Mouse (Mus musculus) testis, postnatal 14 days (tissue): Measurements from ENCODE around the gene 1700001C19Rik.

Experiments
- DNase-seq: peaks from one replicate; pipeline ENCODE4 v3.0.0; 2021; ENCODE audit warnings: low spot score

Gene 1700001C19Rik

DNA sequence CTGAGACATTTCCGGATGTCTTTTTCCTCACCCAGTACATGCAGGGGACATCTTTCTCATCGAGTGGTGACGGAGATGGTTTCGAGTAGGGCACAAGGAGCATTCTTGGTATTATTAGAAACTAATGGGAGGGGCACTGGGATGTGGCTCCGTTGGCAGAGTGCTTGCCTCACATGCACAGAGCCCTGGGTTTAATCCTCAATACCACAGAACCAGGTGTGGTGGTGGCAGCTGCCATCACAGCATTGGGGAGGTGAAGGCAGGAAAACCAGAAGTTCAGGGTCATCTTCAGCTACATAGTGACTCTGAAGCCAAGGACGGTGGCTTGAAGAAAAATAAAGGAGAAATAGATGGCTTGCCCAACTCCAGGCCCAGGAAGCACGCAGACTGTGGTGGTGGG is 25.0 kb upstream of the 1700001C19Rik start:
- no peak for DNase-seq

DNA sequence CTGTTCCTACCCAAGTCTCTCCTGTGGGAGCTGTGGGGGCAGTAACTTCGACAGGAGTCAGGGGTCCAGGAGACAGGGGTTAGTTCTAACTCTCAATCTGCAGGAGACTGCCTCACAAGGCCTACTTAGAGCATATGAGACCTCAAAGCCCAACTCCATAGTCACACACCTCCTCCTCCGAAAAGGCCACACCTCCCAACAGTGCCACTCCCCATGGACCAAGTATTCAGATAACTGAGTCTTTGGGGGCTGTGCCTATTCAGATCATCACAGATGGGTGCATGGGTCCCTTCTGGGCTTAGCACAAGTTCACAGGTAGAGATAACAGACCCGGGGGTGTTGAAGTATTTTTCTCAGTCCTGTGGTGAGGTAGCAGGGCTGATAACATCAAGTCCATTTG is 24.5 kb upstream of the 1700001C19Rik start:
- no peak for DNase-seq

DNA sequence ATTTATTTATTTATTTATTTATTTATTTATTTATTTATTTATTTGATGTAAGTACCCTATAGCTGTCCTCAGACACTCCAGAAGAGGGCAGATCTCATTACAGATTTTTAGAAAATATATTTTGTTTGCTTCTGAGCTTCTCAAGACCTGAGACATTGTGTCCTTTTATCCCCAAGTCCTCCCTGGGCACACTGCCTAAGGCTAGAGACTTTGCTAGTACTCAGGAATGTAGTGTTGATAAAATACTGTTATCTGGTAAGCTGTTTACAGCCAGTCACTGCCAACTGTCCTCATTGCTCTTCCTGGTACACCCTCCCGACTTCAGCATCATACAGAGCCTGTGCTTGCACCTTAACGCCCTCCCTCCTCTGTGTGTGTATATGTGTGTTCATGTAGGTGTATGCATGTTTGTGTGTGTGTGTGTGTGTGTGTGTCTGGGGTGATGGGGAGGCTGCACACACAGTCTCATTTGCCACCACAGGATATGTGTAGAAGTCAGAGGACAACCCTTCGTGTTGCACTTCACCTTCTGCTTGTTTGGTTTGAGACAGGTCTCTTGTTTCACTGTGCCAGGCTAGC is 22.3 kb upstream of the 1700001C19Rik start:
- DNase-seq: peak; percentile 80

DNA sequence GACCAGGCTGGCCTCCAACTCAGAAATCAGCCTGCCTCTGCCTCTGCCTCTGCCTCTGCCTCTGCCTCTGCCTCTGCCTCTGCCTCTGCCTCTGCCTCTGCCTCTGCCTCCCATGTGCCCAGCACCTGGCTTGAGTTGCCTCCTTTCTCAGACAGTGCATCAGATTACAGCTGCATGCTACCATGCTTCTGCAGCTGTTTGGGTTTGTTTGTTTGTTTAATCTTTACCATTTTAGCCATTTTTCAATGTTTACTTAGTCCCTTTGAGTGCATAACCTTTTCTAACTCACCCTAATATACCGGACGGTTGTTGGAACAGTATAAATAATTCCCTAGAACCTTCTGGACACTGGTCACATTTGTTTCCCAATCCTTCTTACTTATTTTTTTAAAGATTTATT is 21.8 kb upstream of the 1700001C19Rik start:
- no peak for DNase-seq

DNA sequence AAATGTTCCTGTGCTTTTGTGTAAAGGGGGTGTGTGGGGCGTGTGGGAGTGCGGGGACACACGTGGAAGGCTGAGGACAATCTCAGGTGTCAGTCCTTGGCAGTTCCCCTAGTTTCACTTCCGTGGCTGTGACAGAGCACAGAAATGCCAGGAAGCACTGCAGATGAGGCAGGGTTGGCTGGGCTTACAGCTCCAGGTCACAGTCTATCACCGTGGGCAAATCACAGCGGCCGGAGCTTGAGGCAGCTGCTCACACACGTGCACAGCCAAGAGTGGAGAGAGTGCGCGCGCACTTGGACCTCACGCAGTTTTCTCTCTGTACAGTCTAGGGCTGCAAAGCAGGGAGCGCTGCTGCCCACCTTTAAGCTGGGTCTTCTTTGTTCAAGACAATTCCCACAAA is 21.1 kb upstream of the 1700001C19Rik start:
- no peak for DNase-seq

DNA sequence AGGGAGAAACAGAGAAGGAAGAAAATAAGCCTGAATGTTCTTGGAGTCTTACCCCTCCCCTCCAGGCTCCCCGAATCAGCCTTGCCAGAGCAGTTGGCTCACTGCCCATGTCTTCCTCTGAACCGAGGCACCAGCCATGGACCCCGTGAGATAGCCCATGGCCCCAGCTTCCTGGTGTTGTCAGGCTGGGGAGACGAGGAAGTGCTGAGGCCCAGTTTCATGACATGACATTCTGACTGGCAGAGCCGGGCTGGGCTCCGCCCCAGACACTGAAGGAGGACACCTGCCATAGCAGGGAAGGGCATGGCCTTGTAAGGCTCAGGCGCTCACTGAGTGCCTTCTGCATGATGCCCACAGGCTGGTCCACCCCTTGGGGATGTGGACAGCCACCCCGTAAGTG is 17.5 kb upstream of the 1700001C19Rik start:
- DNase-seq: no peak

DNA sequence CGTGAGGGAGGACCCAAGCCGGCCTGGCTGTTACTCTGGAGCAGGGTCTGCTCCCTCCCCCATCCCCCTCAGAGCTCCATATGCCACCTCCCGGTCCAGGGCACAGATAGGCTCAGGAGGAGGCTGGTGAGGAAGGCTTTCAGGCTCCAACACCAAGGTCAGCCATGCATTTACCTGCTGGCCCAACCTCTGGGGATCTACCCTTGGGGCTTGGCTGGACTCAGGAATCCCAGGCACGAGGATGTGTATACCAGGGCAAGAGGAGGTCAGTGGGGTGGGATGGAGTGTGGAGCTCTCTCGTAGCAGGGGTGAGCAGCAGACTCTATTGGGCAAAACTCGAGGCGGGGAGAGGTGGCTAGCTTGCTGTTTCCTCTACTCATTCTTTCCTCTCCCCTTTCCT is 15.7 kb upstream of the 1700001C19Rik start:
- no peak for DNase-seq

DNA sequence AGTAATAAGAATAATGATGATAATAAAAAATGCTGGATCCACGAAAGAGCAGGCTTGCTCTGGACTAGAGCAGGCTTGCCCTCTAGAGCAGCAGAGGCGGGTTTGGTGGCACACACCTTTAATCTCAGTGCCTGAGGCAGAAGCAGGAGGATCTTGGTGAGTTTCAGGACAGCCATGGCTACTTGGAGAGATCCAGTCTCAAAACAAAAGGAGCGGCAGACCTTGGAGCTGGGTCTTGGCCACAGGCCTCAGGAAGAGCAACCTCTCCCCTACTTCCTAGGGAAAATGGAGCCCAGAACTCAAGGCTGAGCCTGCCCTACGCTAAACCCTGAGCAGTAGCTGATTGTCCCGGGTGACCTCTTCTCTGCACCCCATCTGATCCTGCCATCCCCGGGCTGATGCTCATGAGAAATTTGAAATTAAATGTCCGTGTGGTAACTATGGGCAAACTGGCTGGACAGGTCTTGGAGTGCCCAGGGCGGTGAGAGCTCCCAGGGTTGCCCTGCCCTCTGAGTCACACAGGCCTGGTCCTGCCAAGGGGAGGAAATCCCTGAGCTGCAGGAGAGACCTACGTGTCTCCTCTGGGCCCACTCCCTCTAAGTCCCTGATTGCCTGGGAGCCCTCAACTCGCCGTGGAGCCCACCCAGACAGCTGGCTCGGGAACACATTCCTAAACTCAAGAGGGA is 13.8 kb upstream of the 1700001C19Rik start:
- DNase-seq: no peak

DNA sequence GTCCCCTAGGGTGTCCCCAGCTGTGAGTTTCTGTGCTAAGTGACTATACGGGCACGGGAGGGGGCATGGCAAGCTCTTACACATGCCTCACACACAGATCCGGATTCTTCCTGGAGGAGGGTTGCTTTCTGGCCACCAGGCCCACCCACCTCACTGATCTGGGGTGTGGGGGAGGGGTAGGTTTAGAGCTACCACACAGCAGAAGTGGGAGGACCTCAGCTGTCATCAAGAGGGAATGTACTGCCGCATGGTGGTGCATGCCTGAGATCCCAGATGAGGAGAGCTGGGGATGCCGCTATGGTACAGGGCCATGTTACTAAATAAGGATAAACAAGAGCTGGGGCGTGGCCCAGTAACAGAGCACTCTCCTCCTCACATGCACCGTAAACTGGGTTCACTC is 13.1 kb upstream of the 1700001C19Rik start:
- DNase-seq: no peak

DNA sequence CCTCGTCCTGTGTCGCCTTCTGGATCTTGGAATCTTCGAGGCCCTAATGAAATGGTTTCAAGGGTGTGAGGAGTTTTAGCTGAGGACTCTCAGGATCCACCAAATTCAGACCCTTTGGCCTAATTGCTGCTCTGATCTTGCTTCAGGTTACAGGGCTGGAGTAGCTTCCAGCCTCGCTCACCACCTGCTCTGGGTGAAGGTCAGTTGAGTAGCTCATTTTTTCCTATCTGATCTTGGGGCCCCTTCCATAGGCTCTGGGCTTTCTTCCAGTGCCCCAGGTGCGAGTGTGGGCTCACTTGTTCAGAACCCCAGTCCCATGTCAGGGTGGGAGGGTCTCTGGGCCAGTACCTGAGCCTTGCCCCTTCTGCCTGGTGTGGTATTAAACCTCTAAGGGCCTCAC is 12.3 kb upstream of the 1700001C19Rik start:
- no peak for DNase-seq

DNA sequence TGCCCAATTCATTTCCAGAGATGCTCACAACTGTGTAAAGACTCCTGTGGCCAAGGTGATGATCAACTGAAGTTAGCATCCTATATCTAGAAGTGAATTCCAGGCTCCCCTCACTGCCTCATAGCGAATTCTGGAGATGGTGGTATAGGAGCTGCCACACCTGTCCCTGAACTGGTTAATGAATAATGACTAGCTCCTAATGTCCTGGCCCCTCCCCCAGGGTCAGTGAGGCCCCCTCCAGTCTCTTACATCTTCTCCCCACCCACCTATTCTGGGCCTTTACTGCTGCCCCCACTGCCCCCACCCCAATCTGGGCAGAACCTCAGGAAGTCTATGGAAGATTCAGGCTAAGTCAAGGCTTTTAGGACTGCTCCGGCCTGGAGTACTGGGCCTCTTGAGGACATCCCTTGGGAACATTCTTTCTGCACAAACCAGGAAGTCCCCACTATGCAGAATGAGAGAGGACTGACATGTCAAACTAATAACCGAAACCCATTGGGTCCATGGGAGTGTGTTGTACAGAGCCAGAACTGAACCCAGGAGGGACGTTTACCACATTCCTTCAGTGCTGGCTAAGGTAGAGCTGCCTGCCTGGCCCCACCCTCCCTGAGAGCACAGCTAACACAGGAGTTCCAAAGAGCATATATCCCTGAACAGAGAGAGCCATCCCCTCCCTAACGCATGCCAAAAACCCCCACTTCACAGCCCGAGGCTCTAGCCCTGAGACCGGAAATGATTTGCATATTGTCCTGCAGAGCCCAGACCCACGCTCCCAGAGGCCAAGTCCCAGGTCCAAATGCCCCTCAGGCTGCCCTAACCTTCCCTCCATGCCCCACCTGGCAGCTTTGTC is 11.6 kb upstream of the 1700001C19Rik start:
- DNase-seq: no peak

DNA sequence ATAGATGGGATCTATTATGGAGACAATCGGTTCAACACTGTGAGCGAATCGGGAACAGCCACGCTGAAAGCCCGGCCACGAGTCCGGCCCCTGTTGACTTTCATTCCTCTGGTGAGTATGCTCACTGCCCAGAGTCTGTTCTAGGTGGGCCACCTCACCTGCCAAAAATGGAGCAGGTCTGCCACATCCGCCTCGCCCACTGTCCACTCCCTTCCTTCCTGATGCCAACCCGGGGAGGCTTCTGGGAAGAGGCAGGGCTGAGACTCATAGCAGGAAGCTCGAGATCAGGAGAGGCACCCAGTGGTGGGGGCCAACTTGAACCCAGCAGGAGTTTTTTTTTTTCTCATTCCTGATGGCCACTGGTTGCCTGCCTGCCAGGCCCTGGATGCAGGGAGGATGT is 9.4 kb upstream of the 1700001C19Rik start:
- DNase-seq: no peak

DNA sequence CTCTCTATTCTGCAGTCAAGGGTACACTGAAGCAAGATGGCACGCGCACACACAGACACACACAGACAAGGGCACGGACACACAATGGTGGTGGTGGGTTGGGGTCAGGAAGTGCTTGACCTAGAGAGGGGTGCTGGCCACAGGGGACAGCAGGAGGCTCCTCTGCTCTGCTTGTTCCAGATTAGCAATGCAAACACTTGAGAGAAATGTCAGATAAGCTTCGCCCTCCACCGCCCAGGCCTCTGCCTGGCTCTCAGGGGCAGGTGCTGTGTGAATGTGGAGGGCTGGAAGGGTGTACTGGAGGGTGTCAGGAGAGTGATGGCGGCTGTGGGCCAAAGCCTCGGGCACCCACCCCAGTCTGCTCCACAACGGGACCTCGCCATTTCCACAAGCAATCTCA is 8.8 kb upstream of the 1700001C19Rik start:
- DNase-seq: no peak

DNA sequence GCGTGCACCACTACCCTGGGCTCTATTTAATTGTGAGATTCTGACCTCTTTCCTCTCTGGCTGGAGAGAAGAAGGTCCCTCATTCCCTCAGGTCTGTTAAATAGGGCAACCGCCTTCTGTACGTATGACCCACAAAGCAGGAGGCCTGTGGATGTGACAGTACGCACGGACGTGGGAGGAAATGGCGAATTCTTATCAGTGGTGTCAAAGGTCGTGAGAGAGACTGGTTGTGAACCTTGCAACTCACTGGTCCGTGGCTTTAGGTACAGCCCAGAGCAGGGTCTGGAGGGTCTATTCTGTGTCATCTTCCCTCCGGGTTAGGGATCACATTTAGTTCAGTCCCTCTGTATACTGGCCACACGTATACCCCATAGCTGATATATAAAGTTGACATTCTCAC is 8.3 kb upstream of the 1700001C19Rik start:
- no peak for DNase-seq

DNA sequence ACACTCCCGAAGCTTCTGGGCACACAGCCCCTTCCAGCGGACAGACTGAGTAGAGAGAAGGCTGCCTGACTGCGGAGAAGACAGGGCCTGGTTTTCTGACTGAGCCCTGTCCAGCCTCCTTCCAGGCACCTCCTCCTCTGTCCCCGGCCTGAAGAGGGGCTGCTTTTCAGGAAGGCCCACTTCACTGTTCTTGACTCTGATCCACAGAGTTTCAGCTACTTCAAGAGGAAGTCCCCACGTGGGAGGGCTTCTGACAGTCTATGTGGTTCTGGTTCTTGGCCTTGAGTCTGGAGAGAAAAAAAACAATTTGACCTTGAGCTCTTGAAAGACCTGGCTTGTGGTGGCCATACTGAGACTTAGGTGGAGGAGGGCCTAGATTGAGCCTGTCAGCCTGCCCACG is 6.9 kb upstream of the 1700001C19Rik start:
- DNase-seq: no peak

DNA sequence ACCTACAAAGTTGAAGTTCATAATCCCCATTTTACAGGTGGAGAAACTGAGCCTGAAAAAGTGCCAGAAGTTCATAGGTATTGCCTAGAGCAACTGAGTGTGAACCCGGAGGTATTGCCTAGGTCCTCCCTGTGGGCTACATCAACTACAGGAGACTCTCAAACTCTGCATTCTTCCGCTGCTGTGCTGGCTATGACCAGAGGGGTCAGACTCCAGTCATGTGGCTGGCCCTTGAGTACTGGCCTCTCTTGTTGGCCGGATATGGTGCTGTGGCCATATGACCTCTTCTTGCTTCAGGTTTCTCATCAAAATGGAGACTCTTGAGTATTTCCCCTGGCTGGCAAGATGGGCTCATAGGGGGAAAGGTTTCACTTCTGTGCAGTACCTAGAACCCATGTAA is 5.1 kb upstream of the 1700001C19Rik start:
- no peak for DNase-seq

DNA sequence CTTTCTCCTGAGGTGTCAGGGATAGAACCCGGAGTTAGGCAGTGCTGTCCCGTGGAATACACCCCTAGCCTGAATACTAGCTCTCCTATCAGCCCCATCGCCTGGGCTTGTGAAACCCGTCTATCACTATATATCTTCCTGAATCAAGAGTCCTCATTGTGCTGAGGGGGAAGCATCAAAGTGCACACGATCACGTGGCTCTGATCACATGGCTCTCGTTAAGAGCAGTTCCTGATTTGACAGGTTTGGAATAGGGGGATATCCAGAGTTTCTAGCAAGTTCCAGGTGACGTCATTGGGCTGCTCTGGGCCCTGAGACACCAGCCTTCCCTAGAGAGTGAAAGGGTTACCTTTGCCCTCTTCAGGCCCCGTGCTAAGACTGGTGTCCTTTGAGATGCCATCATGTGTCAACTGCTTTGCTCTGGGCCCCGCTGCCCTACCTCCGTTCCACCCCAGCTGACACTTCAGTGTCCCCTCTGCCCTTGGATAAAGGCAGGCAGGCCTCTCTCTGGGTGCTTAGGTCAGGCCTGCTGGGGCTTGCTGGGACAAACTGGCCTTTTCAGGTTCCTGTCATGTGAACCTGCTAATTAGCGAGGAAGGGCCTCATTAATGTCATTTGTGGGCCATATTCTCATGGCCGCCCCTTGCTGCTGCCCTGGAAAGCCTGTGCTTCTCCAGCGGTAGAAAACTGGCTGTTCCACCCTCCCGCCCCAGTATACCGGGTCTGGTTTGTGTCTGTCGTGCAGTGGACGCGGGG is 4.3 kb upstream of the 1700001C19Rik start:
- DNase-seq: no peak

DNA sequence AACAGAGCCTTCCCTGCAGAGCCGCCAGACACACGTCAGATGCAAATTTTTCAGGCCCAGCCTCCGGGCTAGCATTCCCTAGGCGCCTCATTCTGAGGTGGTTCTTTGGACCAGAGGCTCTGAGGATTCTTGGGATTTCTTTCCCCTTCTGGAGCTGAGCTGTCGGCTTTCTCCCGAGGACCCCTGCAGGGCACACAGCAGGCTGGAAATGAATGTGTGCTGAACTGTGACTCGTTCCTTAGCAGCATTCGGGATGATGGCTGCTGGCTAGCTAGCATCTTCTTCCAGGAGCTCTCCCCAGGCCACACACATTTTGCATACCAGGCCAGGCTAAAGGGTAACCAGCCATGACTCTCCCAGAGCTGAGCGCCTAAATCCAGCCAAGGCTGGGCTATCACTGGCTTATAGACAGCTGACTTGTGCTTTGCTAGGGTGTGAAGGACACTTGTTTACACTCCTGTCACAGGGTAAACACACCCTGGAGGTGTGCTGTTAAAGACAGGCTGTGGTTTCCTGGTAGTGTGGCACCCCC is 3.2 kb upstream of the 1700001C19Rik start:
- DNase-seq: no peak

DNA sequence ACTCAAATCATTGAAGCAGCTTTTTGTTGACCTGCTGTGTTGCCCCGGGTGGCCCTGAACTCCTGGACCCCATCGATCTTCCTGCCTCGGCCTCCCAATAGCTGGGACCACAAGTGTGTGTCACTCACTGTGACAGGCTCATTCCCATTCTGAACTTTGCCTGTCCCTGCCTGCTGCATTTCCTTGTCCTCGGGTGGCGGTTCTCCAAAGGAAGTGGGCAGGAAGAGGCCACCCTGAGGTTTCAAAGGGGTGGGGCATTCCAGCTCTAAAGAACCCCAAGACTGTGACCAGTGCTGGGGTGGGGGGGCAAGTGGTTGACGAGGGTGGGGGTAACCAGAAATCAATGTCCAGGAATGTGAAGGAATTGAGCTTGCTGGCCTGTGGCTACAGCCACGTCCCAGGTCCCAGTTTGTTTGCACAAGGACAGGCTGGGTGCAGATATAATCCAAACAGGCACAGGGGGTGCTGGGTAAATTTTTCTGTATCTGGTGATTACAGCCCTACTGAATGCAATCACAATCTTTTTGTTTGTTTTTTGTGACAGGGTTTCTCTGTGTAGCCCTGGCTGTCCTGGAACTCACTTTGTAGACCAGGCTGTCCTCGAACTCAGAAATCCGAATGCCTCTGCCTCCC is 2.3 kb upstream of the 1700001C19Rik start:
- DNase-seq: no peak

DNA sequence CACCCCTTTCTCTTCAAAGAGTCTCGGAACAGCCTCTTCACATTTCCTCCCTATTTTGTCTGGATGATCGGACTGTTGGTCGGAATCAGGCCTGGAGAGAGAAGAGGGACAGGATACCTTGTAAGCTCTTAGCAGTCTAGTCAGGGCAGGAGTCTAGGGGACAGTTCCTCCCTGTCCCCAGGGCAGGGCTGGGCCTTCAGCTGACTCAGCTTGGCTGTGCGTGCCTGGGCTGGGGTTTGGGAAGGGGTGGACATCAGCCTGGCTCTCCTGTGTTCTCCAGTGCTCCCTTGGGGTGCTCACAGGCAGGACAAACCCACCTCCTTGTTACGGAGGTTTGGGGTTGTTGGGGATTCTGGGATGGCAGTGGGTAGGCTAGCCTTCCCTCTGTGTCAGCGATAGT is 1.4 kb upstream of the 1700001C19Rik start:
- no peak for DNase-seq

DNA sequence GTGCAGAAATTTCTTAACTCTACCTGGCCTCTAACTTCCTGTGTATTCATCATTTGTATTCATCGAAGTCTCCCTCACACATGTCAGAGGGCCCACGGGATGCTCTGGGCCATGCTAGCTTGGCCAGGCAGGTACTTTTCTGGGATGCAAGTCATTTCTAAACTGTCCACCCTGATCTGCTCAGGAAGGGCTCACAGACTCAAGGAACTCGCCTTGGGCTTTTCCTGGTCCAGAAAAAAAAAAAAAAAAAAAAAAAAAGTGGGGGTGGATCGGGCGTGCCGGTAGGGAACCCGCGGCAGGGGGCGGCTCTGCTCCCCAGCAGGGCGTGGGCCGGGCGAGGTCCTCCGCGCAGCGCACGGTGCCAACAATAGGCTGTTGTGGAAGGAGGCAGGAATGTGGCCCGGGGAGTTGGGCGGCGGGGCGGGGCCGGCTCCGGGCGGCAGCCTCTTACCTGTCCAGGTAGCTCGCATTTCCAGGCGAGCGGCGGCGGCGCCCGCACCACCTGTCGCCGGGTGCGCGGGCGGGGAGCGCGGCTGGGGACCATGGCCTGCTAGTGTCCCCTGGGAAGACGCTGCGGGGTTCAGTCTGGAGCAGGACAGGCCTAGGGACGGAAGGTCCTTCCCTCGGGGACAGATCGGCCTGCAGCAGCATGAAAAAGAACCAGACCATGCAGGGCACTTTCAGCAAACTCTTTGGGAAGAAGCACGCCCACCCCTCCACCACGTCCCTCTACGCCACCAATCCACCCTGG is 845 bp downstream of the 1700001C19Rik start, which contains the start of gene AI661453:
Gene AI661453, plus strand, starts transcription at position 460 of the 751 bp plus-strand sequence.
- DNase-seq: peak; percentile 67
